1 mouse cellular context compared by ENCODE assay signal in genomic region chr9:36726131-36727033, GRCm38 (mm10).
TF ChIP-seq lines count a peak whose summit lies in the region.

No protein-coding gene starts in this region.

TF ChIP-seq in MEL, 35 proteins besides CTCF, POLR2A, EP300 and RAD21 (continued from another document):
- peak; percentile 91 for TF ChIP-seq SIN3A (IDR thresholded peaks at IDR 0.05; ENCODE audit: low read length)
- TF ChIP-seq RCOR1 (IDR thresholded peaks at IDR 0.05; ENCODE audit: low read depth, low read length): no peak
- TF ChIP-seq E2F4 (IDR thresholded peaks at IDR 0.05; ENCODE audit: borderline replicate concordance, low read depth, low read length): peak; percentile 99
- 0 out of 2 replicates have a peak, but pooled peaks have one; percentile 42 for TF ChIP-seq ETS1 (IDR thresholded peaks at IDR 0.05; ENCODE audit: low read depth, low read length)
- peak; percentile 69 for TF ChIP-seq MYC (IDR thresholded peaks at IDR 0.05; ENCODE audit: low read depth, low read length)
- TF ChIP-seq MXI1 (IDR thresholded peaks at IDR 0.05; ENCODE audit: low read depth, low read length): peak; percentile 81
- TF ChIP-seq POLR2AphosphoS5 (IDR thresholded peaks at IDR 0.05; ENCODE audit: borderline replicate concordance, low read depth, low read length): no peak
- no peak for TF ChIP-seq ZC3H11A (IDR thresholded peaks at IDR 0.05; ENCODE audit: low read depth, low read length)
- no peak for TF ChIP-seq MAFK (IDR thresholded peaks at IDR 0.05; ENCODE audit: borderline replicate concordance, low read depth, low read length)
- TF ChIP-seq MAX (IDR thresholded peaks at IDR 0.05; ENCODE audit: low read length): peak; percentile 84; the same call in 1 of the 2 replicates
TF ChIP-seq in MEL: peak in this region for 15.
